Mouse (Mus musculus) thymus, postnatal 0 days (tissue): ENCODE data around the gene Cfap43. TPM values are rescaled to one million over a fixed set of nuclear protein-coding genes. Genes with fewer than 3 reads are reported as not detected.

Experiments used
- DNase-seq: peaks from one replicate; pipeline ENCODE4 v3.0.0-alpha.2; 2015; ENCODE audit warnings: low spot score
- polyA plus RNA-seq: library from polyadenylated mRNA; unstranded; fragments of >200 nt; fragmentation: Nextera tagmentation; extraction: Ambion mirVana; gene quantifications from 2 replicates; pipeline ENCODE4 v1.2.1, GENCODE M21; 2015

The Cfap43 gene
- polyA plus RNA-seq, 1 experiment from 2014 or later = 0.20 TPM

- no peak for DNase-seq
Measured at GRCm38 (mm10) chr19:47798583-47798982, 120.5 kb downstream of the Cfap43 start.

DNA sequence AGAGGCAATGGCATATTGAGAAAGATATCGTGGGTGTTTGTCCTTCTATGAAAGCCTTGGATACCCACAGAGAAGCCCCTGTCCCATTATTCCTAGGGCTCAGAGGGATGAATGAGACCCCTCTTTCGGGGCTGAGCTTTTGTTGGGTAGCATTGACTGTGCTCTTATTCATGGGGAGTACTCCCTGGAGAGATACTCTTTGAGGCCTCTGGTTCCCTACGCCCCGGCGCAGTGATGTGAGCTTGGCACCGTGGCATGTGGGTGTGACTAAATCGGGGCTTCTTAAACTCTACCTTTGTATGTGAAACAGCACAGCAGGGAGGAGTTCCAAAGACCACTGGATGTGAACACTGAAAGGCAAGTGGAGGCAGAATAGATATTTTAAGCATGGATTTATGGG lies 122.4 kb downstream of the Cfap43 start:
- DNase-seq = no peak

GRCm38 (mm10) chr19:47795009-47795728 lies 123.9 kb downstream of the Cfap43 start:
- DNase-seq = peak; percentile 72

GRCm38 (mm10) chr19:47794331-47794730 lies 124.8 kb downstream of the Cfap43 start:
- no peak for DNase-seq

- DNase-seq = no peak
Measured at GRCm38 (mm10) chr19:47790316-47791020, 128.6 kb downstream of the Cfap43 start.

- no peak for DNase-seq
Measured at GRCm38 (mm10) chr19:47783898-47784297, 135.2 kb downstream of the Cfap43 start.

GRCm38 (mm10) chr19:47780972-47781371 lies 138.1 kb downstream of the Cfap43 start:
- DNase-seq = peak; percentile 10

GRCm38 (mm10) chr19:47780145-47780544 lies 138.9 kb downstream of the Cfap43 start:
- DNase-seq = no peak

DNA sequence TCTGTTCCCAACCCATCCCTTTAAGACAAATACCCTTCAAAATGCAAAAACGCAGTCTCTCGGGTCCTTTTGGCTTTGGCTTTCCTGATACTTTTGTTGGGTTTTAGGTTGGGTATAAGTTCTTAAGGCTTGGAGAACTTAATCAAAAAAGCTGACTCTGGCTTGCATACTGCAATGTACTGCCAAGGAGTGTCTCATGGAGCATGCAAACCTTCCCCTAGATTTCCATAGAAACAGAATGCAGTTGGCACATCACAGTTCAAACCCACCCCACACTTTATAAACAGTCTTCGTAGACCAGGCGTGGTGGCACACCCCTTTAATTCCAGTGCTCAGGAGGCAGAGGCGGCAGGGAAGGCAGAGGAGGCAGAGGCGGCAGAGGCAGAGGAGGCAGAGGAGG lies 141.2 kb downstream of the Cfap43 start:
- no peak for DNase-seq

DNA sequence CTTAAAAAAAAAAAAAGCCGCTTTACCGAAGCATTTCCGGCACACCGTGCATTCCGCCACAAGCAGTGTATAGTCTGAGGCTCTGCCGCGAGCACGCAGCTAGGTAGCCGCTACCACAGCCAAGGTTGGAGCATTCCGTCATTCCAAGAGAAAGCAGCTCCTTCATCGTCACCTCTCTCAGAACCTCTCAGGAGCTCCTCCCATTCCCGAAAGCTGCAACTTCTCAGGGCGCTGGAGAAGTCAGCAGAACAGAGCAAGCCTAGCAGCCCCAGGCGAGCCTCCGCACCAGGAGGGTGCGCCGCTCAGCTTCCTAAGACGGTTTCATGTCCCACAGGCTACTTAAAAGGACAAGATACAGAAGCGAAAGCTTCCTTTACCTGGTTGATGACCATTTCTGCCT lies 163.5 kb downstream of the Cfap43 start:
- DNase-seq = no peak

DNA sequence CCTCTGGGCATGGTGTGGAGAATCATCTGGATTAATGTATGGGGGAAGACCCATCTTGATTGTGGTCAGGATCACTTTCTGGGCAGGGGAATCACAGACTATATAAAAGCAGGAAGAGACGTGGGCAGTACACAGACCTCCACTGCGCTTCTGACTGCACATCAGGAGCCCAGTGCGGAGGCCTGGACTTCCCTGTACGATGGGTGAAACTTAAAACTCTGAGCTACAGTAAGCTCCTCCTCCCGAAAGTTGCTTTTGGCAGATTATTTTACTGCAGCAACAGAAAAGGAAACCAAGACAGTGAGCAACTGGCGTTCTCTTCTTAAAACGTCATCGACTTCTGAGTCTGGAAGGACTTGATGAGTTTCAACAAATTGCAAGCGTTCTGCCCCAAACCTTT lies 164.2 kb downstream of the Cfap43 start:
- DNase-seq = no peak

DNA sequence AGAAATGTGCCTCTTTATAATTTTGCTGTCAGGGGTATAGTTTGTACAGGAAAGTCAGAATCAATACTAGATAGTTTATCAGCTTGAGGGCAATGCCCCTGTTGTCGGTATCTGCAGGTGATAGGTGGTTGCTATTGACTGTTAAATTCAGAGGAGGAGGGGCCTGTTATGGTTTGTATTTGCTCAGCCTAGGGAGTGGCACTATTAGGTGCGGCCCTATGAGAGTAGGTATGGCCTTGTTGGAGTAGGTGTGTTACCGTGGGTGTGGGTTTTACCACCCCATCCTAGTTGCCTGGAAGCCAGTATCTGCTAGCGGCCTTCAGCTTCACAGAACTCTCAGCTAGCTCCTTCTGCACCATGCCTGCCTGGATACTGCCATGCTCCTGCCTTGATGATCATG lies 165.2 kb downstream of the Cfap43 start:
- no peak for DNase-seq

- no peak for DNase-seq
Measured at GRCm38 (mm10) chr19:47752456-47752855, 166.6 kb downstream of the Cfap43 start.

DNA sequence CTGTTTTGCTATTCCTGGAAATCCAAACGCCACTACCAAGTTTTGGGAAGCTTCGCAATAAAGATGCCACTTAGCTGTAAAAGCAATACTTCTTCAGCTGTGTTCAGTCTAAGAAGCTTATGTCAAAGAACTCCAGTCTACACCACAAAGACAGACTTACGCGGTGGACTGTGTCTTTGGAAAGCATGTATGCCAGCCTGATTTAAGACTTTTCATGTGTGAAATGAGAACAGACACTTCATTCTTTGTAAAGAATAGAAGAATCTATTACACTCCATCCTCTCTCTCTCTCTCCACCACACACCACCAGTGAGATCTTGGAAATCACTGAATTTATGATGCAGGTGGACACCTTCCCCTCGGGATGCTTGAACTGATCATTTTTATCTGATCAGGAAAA lies 168.7 kb downstream of the Cfap43 start:
- no peak for DNase-seq

DNA sequence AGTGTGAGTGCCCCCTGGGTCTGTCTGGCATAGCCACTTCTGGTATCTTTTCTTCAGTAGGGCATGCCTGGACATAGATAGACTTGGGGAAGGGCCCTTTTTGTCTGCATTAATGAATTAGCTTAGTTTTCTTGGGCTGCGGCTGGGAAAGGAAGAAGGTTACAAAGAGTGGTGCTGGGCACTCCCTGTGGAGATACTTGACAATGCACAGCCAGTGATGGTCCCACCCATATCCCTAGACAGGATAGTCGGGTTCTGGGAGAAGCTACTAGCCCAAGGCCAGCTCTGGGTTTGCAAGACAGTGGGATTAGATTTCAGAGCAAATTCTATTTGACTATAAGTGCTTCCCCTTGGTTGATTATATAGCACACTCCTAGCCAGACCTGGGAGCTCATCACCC lies 170.1 kb downstream of the Cfap43 start:
- DNase-seq = no peak

GRCm38 (mm10) chr19:47747072-47747471 lies 172.0 kb downstream of the Cfap43 start:
- DNase-seq = no peak

DNA sequence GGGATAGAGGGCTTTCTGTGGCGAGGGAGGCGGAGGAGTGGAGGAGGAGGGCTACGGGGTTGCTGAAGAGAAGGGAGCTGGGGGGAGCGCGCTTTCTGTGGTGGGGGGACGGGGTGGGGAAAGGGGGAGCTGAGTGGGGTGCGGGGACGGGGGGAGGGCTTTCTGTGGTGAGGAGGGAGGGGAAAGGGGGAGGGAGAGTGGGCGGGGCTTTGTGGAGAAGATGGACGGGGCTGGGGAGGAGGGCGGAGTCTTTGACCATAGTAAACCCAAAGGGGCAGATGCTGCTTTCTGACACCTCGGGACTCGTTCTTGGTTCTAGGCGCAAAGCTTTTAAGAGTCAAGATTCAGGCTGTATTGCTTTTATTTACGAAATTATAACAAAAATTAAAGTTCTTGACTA lies 187.2 kb downstream of the Cfap43 start:
- DNase-seq = no peak

DNA sequence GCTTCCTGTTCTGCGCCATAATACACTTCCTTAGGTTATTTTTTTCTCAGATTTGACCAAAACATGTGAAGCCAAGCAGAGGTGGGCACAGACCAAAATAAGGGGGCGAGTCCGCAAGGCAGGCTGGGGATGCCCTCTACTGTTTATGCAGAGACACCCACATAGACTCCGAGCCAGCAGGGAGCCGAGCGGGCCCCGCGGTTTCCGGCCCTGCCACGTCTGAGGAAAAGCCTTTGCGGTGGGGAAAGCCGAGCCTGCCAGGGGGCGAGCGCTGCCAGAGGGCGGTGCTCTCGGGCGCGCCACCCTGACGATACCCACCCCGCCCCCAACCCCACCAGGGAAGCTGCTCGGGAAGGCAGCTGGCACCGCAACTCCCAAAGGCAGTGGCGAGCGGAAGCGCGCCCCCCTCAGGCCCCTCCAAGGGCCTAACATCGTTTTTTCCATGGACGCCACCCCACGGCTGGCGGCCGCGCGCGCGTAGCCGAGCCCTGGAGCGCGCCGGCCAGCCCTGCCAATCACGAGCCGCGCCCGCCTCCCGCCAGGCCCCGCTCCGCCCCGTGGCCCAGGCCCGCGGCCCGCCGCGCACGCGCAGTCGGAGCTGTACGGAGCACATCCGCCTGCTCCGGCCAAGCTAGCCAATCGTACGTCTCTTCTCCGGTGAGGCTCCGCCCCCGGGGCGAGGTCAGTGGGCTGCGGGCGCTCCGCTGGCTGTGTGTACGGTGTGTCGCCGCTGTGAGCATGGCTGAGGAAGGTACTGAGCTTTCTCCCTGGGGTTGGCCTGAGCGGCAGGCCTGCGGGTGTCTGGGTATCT lies 187.8 kb downstream of the Cfap43 start, which contains the start of gene Sfr1:
TSS of gene Sfr1 (plus strand) at position 612 of the 811 bp plus-strand sequence.
- DNase-seq = peak; percentile 99

- peak; percentile 84 for DNase-seq
Measured at GRCm38 (mm10) chr19:47730691-47731070, 188.4 kb downstream of the Cfap43 start.

DNA sequence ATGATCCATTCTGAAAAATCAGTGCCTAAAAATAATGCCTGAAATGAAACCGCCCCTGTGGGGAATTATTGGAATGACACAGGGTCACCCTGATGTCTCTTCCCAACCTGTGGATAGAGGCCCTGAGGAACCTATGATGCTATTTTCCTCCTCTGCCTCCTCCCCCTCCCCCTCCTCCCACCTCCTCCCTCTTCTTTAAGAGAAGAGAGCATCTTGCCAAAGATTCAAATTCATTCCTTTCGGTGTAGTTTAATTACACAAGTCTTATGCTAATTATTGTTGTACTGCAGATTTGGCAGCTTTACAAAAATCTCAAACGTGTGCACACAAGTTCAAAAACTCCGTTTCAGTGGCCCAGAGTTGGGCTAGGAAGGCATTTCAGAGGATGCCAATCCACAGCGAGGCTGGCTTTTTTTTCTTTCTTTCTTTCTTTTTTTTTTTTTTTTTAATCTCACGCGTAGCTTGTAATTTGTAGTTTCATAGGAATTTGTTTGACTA lies 193.4 kb downstream of the Cfap43 start:
- no peak for DNase-seq

- no peak for DNase-seq
Measured at GRCm38 (mm10) chr19:47724903-47725302, 194.2 kb downstream of the Cfap43 start.

GRCm38 (mm10) chr19:47722471-47722870 lies 196.6 kb downstream of the Cfap43 start:
- DNase-seq = no peak
